Mouse (Mus musculus): ENCODE data around the gene Gm16253.

GRCm38 (mm10) chr3:96598156-96599068, 21.6 kb downstream of the Gm16253 start:
- TF ChIP-seq CTCF (IDR thresholded peaks at IDR 0.05; ENCODE audit: control insufficient read depth, insufficient read depth, insufficient read length) (no peak), MYOD1 (IDR thresholded peaks at IDR 0.05; ENCODE audit: control insufficient read depth, insufficient read length, low read depth) (no peak)
